Mouse (Mus musculus): ENCODE measurements around the gene Foxn4. TPM values are rescaled to one million over a fixed set of nuclear protein-coding genes. Genes with fewer than 3 reads are reported as not detected.

Gene Foxn4
- not detected in 2 replicates for polyA plus RNA-seq (2014; fragmentation: Nextera tagmentation; extraction: Ambion mirVana)

GRCm38 (mm10) chr5:114273693-114274402, at the start of gene Foxn4:
TSS of gene Foxn4 (minus strand) at chr5:114273807.
- Histone ChIP-seq H3K4me1 (replicated peaks; ENCODE audit: control insufficient read depth, insufficient read depth, low read length) (peaks cover 7% of the 10 kb centered on the region), H3K36me3 (ENCODE audit: control insufficient read depth, insufficient read depth, low read length) (no peaks in the 10 kb centered on the region), H3K9ac (ENCODE audit: low read length) (no peak within 1 kb of the TSS), H3K4me2 (ENCODE audit: low read length) (peak within 1 kb of the TSS; percentile 55), H3K4me3 (ENCODE audit: low read depth, low read length) (peak within 1 kb of the TSS; percentile 32), H3K27ac (ENCODE audit: low read depth) (no peak within 1 kb of the TSS), H3K9me3 (ENCODE audit: control insufficient read depth, low read length) (no peaks in the 10 kb centered on the region), H3K27me3 (replicated peaks; ENCODE audit: control insufficient read depth, insufficient read depth, low read length) (peaks cover 74% of the 10 kb centered on the region)
- ATAC-seq (replicated peaks; ENCODE audit: low FRiP score, low TSS enrichment, low read depth) = peak; percentile 43; the same call in 1 of the 2 replicates
- WGBS = under 1% methylated on average over 45 of the region's 56 CpGs
- peak; percentile 61 for DNase-seq (ENCODE audit: low spot score)

DNA sequence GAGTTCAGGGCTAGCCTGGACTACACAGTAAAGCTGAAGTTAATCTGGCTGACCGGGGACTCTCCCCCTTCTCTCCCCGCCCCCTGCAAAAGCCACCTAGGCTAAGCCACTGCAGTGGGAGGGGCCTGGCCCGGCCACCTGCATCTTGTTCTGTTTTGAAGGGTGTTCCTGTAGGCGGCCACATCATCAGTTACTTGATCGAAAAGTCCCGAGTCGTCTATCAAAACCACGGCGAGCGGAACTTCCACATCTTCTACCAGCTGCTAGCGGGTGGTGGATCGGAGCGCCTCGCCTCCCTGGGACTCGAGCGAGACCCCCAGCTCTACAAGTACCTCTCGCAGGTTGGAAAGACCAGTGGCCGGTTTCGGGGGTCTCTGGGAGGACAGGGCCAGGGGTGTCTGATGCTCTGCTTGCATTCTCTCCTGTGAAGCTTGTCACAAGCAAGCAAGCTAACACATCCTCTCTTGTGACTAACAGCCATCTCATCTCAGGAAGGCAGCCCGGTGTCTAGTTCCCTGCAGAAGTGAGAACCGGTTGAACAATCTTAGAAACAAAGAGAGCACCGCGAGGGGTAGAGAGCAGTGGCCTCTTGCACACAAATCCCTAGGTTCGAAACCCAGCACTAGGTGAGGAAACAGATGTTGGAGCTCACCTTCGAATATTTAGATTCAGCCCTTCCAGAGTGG, 49.6 kb upstream of the Foxn4 start:
- WGBS = 63% methylated on average over 25 of the region's 25 CpGs
- no peak for DNase-seq (ENCODE audit: low spot score)
- Histone ChIP-seq H3K27me3 (replicated peaks; ENCODE audit: control insufficient read depth, insufficient read depth, low read length) (no peaks in the 10 kb centered on the region; the same call in 1 of the 2 replicates), H3K4me2 (ENCODE audit: low read length) (no peak overlapping the region), H3K4me1 (replicated peaks; ENCODE audit: control insufficient read depth, insufficient read depth, low read length) (no peaks in the 10 kb centered on the region), H3K4me3 (ENCODE audit: low read depth, low read length) (no peak overlapping the region), H3K9ac (ENCODE audit: low read length) (no peak overlapping the region), H3K36me3 (ENCODE audit: control insufficient read depth, insufficient read depth, low read length) (no peaks in the 10 kb centered on the region), H3K27ac (ENCODE audit: low read depth) (no peak overlapping the region), H3K9me3 (ENCODE audit: control insufficient read depth, low read length) (no peaks in the 10 kb centered on the region)
- no peak for ATAC-seq (replicated peaks; ENCODE audit: low FRiP score, low TSS enrichment, low read depth)

GRCm38 (mm10) chr5:114309680-114310036, 36.1 kb upstream of the Foxn4 start:
- Histone ChIP-seq H3K27ac (ENCODE audit: low read depth) (no peak overlapping the region; the same call in 1 of the 2 replicates), H3K27me3 (replicated peaks; ENCODE audit: control insufficient read depth, insufficient read depth, low read length) (no peaks in the 10 kb centered on the region), H3K4me2 (ENCODE audit: low read length) (peak overlapping the region; percentile 53), H3K36me3 (ENCODE audit: control insufficient read depth, insufficient read depth, low read length) (no peaks in the 10 kb centered on the region), H3K4me3 (ENCODE audit: low read depth, low read length) (peak overlapping the region; percentile 29), H3K4me1 (replicated peaks; ENCODE audit: control insufficient read depth, insufficient read depth, low read length) (0 out of 2 replicates have a peak, but pooled peaks cover 8% of the 10 kb centered on the region), H3K9ac (ENCODE audit: low read length) (peak overlapping the region; percentile 30), H3K9me3 (ENCODE audit: control insufficient read depth, low read length) (no peaks in the 10 kb centered on the region)
- WGBS = 23% methylated on average over 11 of the region's 11 CpGs
- DNase-seq (ENCODE audit: low spot score) = no peak
- no peak for ATAC-seq (replicated peaks; ENCODE audit: low FRiP score, low TSS enrichment, low read depth)

DNA sequence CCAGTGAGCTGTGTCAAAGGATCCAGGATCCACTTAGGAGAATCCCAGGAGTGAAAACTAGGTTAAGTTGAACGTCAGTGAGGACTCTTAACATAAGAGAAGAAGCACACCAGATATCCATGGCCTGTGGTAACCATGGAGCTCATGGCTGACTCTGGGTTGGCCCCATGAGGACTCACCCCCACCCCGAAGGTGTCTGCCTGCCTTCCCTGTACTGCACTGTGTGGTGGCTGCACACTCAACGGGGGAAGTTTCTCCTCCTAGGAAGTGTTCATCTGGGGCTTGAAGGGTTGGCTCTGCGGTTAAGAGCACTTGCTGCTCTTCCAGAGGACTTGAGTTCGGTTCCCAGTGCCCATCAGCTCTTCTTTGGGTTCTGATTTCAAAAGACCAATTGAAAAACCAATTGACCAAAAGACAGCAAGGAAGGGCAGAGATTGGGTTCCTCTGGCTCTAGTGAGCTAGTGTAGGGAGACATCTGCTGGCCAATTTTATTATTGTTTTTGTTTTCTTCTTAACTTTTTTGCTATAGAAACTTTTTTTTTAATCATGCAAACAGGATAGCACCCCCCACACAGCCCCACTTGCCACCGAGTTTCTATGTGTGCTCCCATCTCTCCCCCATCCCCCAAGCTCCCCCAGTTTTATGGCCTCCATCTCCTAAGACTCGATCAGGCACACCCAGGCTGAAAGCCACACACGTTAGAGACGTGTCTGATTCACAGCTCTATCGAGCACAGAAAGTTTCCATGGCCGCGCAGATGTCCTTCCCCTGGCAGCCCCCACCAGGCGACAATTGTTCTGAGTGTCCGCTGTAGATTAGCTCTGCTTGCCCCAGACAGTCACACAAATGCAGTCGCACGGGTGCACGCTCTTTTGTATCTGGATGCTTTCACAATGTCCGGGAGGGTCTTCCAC, 35.4 kb upstream of the Foxn4 start:
- H3K9ac ChIP-seq (ENCODE audit: low read length) = peak overlapping the region; percentile 30; the same call in 1 of the 2 replicates
- peak overlapping the region; percentile 53 for H3K4me2 ChIP-seq (ENCODE audit: low read length)
- H3K4me1 ChIP-seq (replicated peaks; ENCODE audit: control insufficient read depth, insufficient read depth, low read length) = 0 out of 2 replicates have a peak, but pooled peaks cover 8% of the 10 kb centered on the region
- ATAC-seq (replicated peaks; ENCODE audit: low FRiP score, low TSS enrichment, low read depth) (no peak), DNase-seq (ENCODE audit: low spot score) (no peak)
- H3K27ac ChIP-seq (ENCODE audit: low read depth) = no peak overlapping the region; the same call in 1 of the 2 replicates
- H3K27me3 ChIP-seq (replicated peaks; ENCODE audit: control insufficient read depth, insufficient read depth, low read length) = no peaks in the 10 kb centered on the region
- no peaks in the 10 kb centered on the region for H3K9me3 ChIP-seq (ENCODE audit: control insufficient read depth, low read length)
- 32% methylated on average over 18 of the region's 18 CpGs for WGBS
- no peaks in the 10 kb centered on the region for H3K36me3 ChIP-seq (ENCODE audit: control insufficient read depth, insufficient read depth, low read length)
- peak overlapping the region; percentile 29 for H3K4me3 ChIP-seq (ENCODE audit: low read depth, low read length)

- ATAC-seq (replicated peaks; ENCODE audit: low FRiP score, low TSS enrichment, low read depth) = no peak
- no peak overlapping the region for H3K4me2 ChIP-seq (ENCODE audit: low read length)
- no peak overlapping the region for H3K9ac ChIP-seq (ENCODE audit: low read length)
- DNase-seq (ENCODE audit: low spot score) = no peak
- 0 out of 2 replicates have a peak, but pooled peaks cover 8% of the 10 kb centered on the region for H3K4me1 ChIP-seq (replicated peaks; ENCODE audit: control insufficient read depth, insufficient read depth, low read length)
- no peaks in the 10 kb centered on the region for H3K36me3 ChIP-seq (ENCODE audit: control insufficient read depth, insufficient read depth, low read length)
- no peaks in the 10 kb centered on the region for H3K27me3 ChIP-seq (replicated peaks; ENCODE audit: control insufficient read depth, insufficient read depth, low read length)
- WGBS = 69% methylated on average over 5 of the region's 5 CpGs
- H3K4me3 ChIP-seq (ENCODE audit: low read depth, low read length) = no peak overlapping the region
- no peaks in the 10 kb centered on the region for H3K9me3 ChIP-seq (ENCODE audit: control insufficient read depth, low read length)
- H3K27ac ChIP-seq (ENCODE audit: low read depth) = no peak overlapping the region
Measured at GRCm38 (mm10) chr5:114306496-114306895, 32.9 kb upstream of the Foxn4 start.

GRCm38 (mm10) chr5:114303166-114303565, 29.6 kb upstream of the Foxn4 start:
- WGBS = 73% methylated on average over 6 of the region's 6 CpGs
- no peak overlapping the region for H3K27ac ChIP-seq (ENCODE audit: low read depth)
- H3K4me1 ChIP-seq (replicated peaks; ENCODE audit: control insufficient read depth, insufficient read depth, low read length) = peaks cover 5% of the 10 kb centered on the region; the same call in 1 of the 2 replicates
- no peak overlapping the region for H3K4me3 ChIP-seq (ENCODE audit: low read depth, low read length)
- DNase-seq (ENCODE audit: low spot score) = no peak
- no peaks in the 10 kb centered on the region for H3K36me3 ChIP-seq (ENCODE audit: control insufficient read depth, insufficient read depth, low read length)
- ATAC-seq (replicated peaks; ENCODE audit: low FRiP score, low TSS enrichment, low read depth) = no peak
- H3K27me3 ChIP-seq (replicated peaks; ENCODE audit: control insufficient read depth, insufficient read depth, low read length) = no peaks in the 10 kb centered on the region
- H3K9ac ChIP-seq (ENCODE audit: low read length) = no peak overlapping the region
- H3K4me2 ChIP-seq (ENCODE audit: low read length) = no peak overlapping the region
- H3K9me3 ChIP-seq (ENCODE audit: control insufficient read depth, low read length) = no peaks in the 10 kb centered on the region

DNA sequence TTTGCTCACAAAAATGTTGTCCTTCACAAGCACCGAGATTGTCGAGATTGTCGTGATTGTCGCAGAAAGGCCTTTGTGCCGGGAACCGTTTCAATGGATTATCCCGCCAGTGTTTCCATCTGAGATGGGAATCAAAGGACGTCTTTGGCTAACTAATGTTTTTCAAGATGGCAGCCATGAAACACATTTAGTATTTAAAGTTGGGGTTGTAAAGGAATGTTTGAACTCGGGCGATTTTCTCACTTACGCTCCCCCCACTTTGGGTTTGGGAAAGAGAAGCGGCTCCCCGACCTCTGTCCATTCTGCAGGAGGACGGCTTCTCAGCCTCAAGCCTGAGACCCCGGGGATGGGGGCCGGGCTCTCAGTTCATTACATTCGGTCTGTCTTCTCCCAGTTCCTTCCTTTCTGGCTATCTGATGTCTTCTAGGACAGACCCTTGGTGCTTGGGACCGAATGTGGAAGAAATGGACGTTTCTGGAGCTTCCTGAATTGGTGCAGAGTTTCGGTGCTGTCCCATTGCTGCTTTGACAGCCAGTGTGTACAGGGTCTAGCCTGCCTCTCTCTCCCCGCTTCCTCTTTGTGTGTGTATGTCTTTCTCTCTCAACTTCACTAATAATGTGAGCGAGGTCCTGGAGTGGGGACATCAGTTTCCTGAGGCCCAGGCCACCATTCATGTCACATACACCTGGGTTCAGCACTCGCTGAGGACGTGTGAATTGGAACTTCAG, 26.4 kb upstream of the Foxn4 start:
- no peak for DNase-seq (ENCODE audit: low spot score)
- no peak overlapping the region for H3K4me3 ChIP-seq (ENCODE audit: low read depth, low read length)
- H3K9me3 ChIP-seq (ENCODE audit: control insufficient read depth, low read length) = no peaks in the 10 kb centered on the region
- peaks cover 5% of the 10 kb centered on the region; the same call in 1 of the 2 replicates for H3K4me1 ChIP-seq (replicated peaks; ENCODE audit: control insufficient read depth, insufficient read depth, low read length)
- H3K27ac ChIP-seq (ENCODE audit: low read depth) = no peak overlapping the region
- H3K4me2 ChIP-seq (ENCODE audit: low read length) = no peak overlapping the region
- no peaks in the 10 kb centered on the region for H3K36me3 ChIP-seq (ENCODE audit: control insufficient read depth, insufficient read depth, low read length)
- no peaks in the 10 kb centered on the region for H3K27me3 ChIP-seq (replicated peaks; ENCODE audit: control insufficient read depth, insufficient read depth, low read length)
- no peak for ATAC-seq (replicated peaks; ENCODE audit: low FRiP score, low TSS enrichment, low read depth)
- WGBS = 88% methylated on average over 24 of the region's 24 CpGs
- H3K9ac ChIP-seq (ENCODE audit: low read length) = no peak overlapping the region
